ENCODE assay signal across 7 mouse cellular contexts in genomic region chr1:178187810-178188209, GRCm38 (mm10). TPM values are rescaled to one million over a fixed set of nuclear protein-coding genes. Genes with fewer than 3 reads are reported as not detected.
DNase-seq lines count a peak whose midpoint lies in the region; ATAC-seq and TF ChIP-seq lines count a peak whose summit lies in the region.
"Not testable (repeated sequence)": the region's sequence is repeated elsewhere in the genome, so short reads cannot be mapped to it uniquely, and the experiment has no call there.

No protein-coding gene starts in this region.

- DNase-seq in NIH3T3 (ENCODE audit: low read depth) = peak; percentile 75
- not testable (repeated sequence) for DNase-seq in heart, adult 2 months
- peak; percentile 85 for DNase-seq in intestine, embryonic 14.5 days (ENCODE audit: low spot score)

- not testable (repeated sequence) for H3K79me2 ChIP-seq in heart, adult 2 months (replicated peaks; ENCODE audit: control insufficient read depth, insufficient read depth, low read length)

- not testable (repeated sequence) for H3K27me3 ChIP-seq in embryonic facial prominence, embryonic 12.5 days; heart, adult 2 months (ENCODE audit: control insufficient read depth, insufficient read depth, low read length); intestine, embryonic 14.5 days (replicated peaks; ENCODE audit: control insufficient read depth, insufficient read depth, low read length); limb, embryonic 15.5 days

- TF ChIP-seq CTCF in heart, adult 2 months (IDR thresholded peaks at IDR 0.05) = peak; percentile 28
- TF ChIP-seq CTCF in olfactory bulb, adult 2 months (IDR thresholded peaks at IDR 0.05; ENCODE audit: insufficient read depth, low read depth, low read length) = not testable (repeated sequence)

- TF ChIP-seq EP300 in heart, adult 2 months (IDR thresholded peaks at IDR 0.05; ENCODE audit: insufficient read depth, low read depth, low read length) = not testable (repeated sequence)

- peak; percentile 84 for ATAC-seq in embryonic facial prominence, embryonic 12.5 days (ENCODE audit: insufficient number of reproducible peaks, insufficient read depth, low FRiP score, low TSS enrichment)
- ATAC-seq in intestine, embryonic 14.5 days (replicated peaks; ENCODE audit: low FRiP score, low TSS enrichment, low read depth) = peak; percentile 82
- peak; percentile 53; the same call in 1 of the 2 replicates for ATAC-seq in limb, embryonic 15.5 days (ENCODE audit: insufficient number of reproducible peaks, low FRiP score, low TSS enrichment, low read depth)
- peak; percentile 27 for ATAC-seq in megakaryocyte-erythroid progenitor cell, adult 5-6 weeks (replicated peaks; ENCODE audit: low FRiP score, low TSS enrichment, poor library complexity, severe bottlenecking)

- H3K4me2 ChIP-seq in embryonic facial prominence, embryonic 12.5 days (replicated peaks) = peak overlapping the region; percentile 44
- H3K4me2 ChIP-seq in intestine, embryonic 14.5 days (ENCODE audit: low read length) = peak overlapping the region; percentile 33
- H3K4me2 ChIP-seq in limb, embryonic 15.5 days = peak overlapping the region; percentile 42; the same call in 1 of the 2 replicates

- WGBS in embryonic facial prominence, embryonic 12.5 days = under 1% methylated on average over 23 of the region's 38 CpGs
- 0% methylated on average over 25 of the region's 38 CpGs for WGBS in heart, adult 2 months
- under 1% methylated on average over 23 of the region's 38 CpGs for WGBS in intestine, embryonic 14.5 days
- under 1% methylated on average over 28 of the region's 38 CpGs for WGBS in limb, embryonic 15.5 days
- under 1% methylated on average over 25 of the region's 38 CpGs for WGBS in olfactory bulb, adult 2 months

- H3K4me1 ChIP-seq in embryonic facial prominence, embryonic 12.5 days; heart, adult 2 months (ENCODE audit: control insufficient read depth, insufficient read depth, low read length); intestine, embryonic 14.5 days (replicated peaks; ENCODE audit: control insufficient read depth, insufficient read depth, low read length); limb, embryonic 15.5 days; olfactory bulb, adult 2 months (ENCODE audit: control insufficient read depth, insufficient read depth, low read length): not testable (repeated sequence)

- peak overlapping the region; percentile 53 for H3K9ac ChIP-seq in embryonic facial prominence, embryonic 12.5 days
- H3K9ac ChIP-seq in heart, adult 2 months (ENCODE audit: low read depth, low read length) = peak overlapping the region; percentile 86
- peak overlapping the region; percentile 34; the same call in 1 of the 2 replicates for H3K9ac ChIP-seq in intestine, embryonic 14.5 days (ENCODE audit: low read length)
- H3K9ac ChIP-seq in limb, embryonic 15.5 days = 0 out of 2 replicates have a peak overlapping the region, but pooled peaks have one; percentile 50

- not testable (repeated sequence) for TF ChIP-seq POLR2A in heart, adult 2 months (IDR thresholded peaks at IDR 0.05; ENCODE audit: insufficient read depth, low read depth, low read length)
- 0 out of 2 replicates have a peak, but pooled peaks have one; percentile 19 for TF ChIP-seq POLR2A in olfactory bulb, adult 2 months (IDR thresholded peaks at IDR 0.05; ENCODE audit: insufficient read depth, low read depth, low read length)

- H3K9me3 ChIP-seq in embryonic facial prominence, embryonic 12.5 days; intestine, embryonic 14.5 days (ENCODE audit: control insufficient read depth, low read length); limb, embryonic 15.5 days: not testable (repeated sequence)

- 0 out of 2 replicates have a peak overlapping the region, but pooled peaks have one; percentile 46 for H3K27ac ChIP-seq in embryonic facial prominence, embryonic 12.5 days
- peak overlapping the region; percentile 75 for H3K27ac ChIP-seq in heart, adult 2 months
- H3K27ac ChIP-seq in intestine, embryonic 14.5 days (ENCODE audit: low read depth) = peak overlapping the region; percentile 65; the same call in 1 of the 2 replicates
- H3K27ac ChIP-seq in limb, embryonic 15.5 days = peak overlapping the region; percentile 69
- not testable (repeated sequence) for H3K27ac ChIP-seq in olfactory bulb, adult 2 months (ENCODE audit: insufficient read depth, low read depth, low read length)

- peak overlapping the region; percentile 63 for H3K4me3 ChIP-seq in embryonic facial prominence, embryonic 12.5 days
- H3K4me3 ChIP-seq in heart, adult 2 months = peak overlapping the region; percentile 73
- H3K4me3 ChIP-seq in intestine, embryonic 14.5 days (ENCODE audit: low read depth, low read length) = peak overlapping the region; percentile 50
- H3K4me3 ChIP-seq in limb, embryonic 15.5 days = peak overlapping the region; percentile 68
- peak overlapping the region; percentile 96 for H3K4me3 ChIP-seq in olfactory bulb, adult 2 months (ENCODE audit: insufficient read depth, low read depth, low read length)

- H3K36me3 ChIP-seq in embryonic facial prominence, embryonic 12.5 days; heart, adult 2 months (ENCODE audit: control insufficient read depth, insufficient read depth, low read length); intestine, embryonic 14.5 days (ENCODE audit: control insufficient read depth, insufficient read depth, low read length); limb, embryonic 15.5 days: not testable (repeated sequence)

- intact Hi-C loops in heart, adult 2 months (cut with DNase I) = loop anchor here (10.0 kb wide), 3 partner anchors 127 to 393 kb away; partner anchors contain the start of genes Adss, Catspere2 and Cox20

RNA-seq across cellular contexts. Expression of gene Desi2, which starts 0.6 kb away (rescaled TPM):
- polyA plus RNA-seq in embryonic facial prominence, embryonic 12.5 days (2016; fragmentation: Nextera tagmentation; extraction: Ambion mirVana) = 24.3 and 24.9 TPM in 2 replicates
- 10 to 100 TPM; 16.3 to 18.1 TPM for total RNA-seq in heart, adult 2 months (2021)
- 7.2 and 13.2 TPM in 2 replicates for polyA plus RNA-seq in heart, adult 2 months (2012; rRNA removed)
- 18.6 and 23.4 TPM in 2 replicates for polyA plus RNA-seq in intestine, embryonic 14.5 days (2014; fragmentation: Nextera tagmentation; extraction: Ambion mirVana)
- polyA plus RNA-seq in limb, embryonic 15.5 days (2015; fragmentation: Nextera tagmentation; extraction: Ambion mirVana) = 22.7 and 26.2 TPM in 2 replicates
- 10.2 and 10.6 TPM in 2 replicates for total RNA-seq in megakaryocyte-erythroid progenitor cell, adult 5-6 weeks (2014; fragmentation: Nextera tagmentation)
- total RNA-seq in megakaryocyte-erythroid progenitor cell, adult 5-6 weeks (2017) = 15.5 and 19.8 TPM in 2 replicates
- not detected in 2 replicates for polyA plus RNA-seq in olfactory bulb, adult 2 months (2012; ENCODE audit: insufficient read depth, insufficient read length, low replicate concordance, missing spikeins)

Comparison
In these comparisons a context has a peak if more than half of its experiments do, and no peak if none do; other contexts are left out.
1. ATAC-seq: peak in every context shown above with its lines; median percentile 84 in embryonic facial prominence, embryonic 12.5 days; 82 in intestine, embryonic 14.5 days; 53 in limb, embryonic 15.5 days; 27 in megakaryocyte-erythroid progenitor cell, adult 5-6 weeks.
2. H3K9ac ChIP-seq: peak in every context shown above with its lines; median percentile 86 in heart, adult 2 months; 53 in embryonic facial prominence, embryonic 12.5 days; 50 in limb, embryonic 15.5 days; 34 in intestine, embryonic 14.5 days.